Mouse (Mus musculus): ENCODE measurements around the gene Igsf3.

DNA sequence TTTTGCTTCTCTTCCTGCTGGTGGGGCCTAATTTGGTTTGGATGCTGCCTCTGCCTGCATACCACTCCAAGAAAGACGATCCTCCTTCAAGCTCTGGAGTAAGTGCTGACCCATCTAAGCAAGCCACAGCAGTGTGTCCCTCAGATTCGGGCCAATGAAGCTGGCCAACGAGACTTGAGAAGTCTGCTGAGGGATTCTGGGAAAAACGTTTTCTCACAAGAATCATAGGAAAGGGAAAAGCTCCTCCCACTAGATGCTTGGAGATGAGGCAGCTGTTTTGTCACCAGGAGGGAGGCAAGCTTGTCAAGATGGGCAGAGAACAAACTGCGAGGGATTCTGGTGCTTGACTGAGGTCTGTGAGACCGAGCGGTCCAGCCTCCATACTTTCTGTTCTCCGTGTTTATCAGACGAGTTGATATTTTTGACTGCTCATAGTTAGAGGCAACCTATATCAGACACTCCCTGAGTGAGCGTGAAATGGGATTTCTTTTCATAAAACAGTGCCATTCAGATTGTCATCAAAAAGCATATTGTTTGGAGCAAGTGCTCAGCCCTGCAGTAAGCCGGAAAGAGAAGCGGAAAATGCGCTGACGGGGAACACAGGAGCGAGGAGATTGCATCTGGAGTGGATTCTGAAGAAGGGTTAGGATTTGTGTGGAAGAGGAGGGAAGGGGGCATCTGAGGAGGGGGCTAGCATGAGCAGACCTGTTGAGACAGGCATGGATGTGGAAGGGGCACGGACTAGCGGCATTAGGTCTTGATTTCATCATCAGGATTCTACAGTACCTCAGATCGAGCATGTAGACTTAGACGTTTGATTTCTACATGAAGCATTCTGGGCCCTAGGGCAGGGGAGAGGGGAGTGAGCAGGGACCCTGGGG is 17.0 kb downstream of the Igsf3 start:
- TF ChIP-seq MAFK (IDR thresholded peaks at IDR 0.05; ENCODE audit: insufficient read depth, low read depth, low read length) = no peak
- no peak for TF ChIP-seq CHD2 (IDR thresholded peaks at IDR 0.05; ENCODE audit: low read depth, low read length)

All from ES-E14 (cell line).